Mouse (Mus musculus): ENCODE results near the gene Cbx6. TPM values are rescaled to one million over a fixed set of nuclear protein-coding genes. Genes with fewer than 3 reads are reported as not detected.

Gene Cbx6
- polyA plus RNA-seq, 1 experiment = 26.1 TPM

- Histone ChIP-seq H3K27me3 (ENCODE audit: control insufficient read depth, insufficient read depth, insufficient read length) (no peaks in the 10 kb centered on the region), H3K4me2 (ENCODE audit: low read depth) (no peak overlapping the region), H3ac (ENCODE audit: control insufficient read depth, insufficient read length) (no peak overlapping the region), H3K79me2 (ENCODE audit: control insufficient read depth, insufficient read depth) (no peaks in the 10 kb centered on the region), H3K4me3 (no peak overlapping the region), H3K36me3 (ENCODE audit: control insufficient read depth, insufficient read depth) (no peaks in the 10 kb centered on the region)
- TF ChIP-seq TCF3 (IDR thresholded peaks at IDR 0.05; ENCODE audit: insufficient read length, low read depth) = no peak
- no peak for TF ChIP-seq TCF12 (IDR thresholded peaks at IDR 0.05; ENCODE audit: insufficient read depth, poor library complexity, severe bottlenecking)
- TF ChIP-seq CEBPB (IDR thresholded peaks at IDR 0.05; ENCODE audit: insufficient read depth, poor library complexity, severe bottlenecking) = no peak
- no peak for TF ChIP-seq POLR2AphosphoS2 (IDR thresholded peaks at IDR 0.05; ENCODE audit: insufficient read length, low read depth)
- no peak for TF ChIP-seq POLR2A (IDR thresholded peaks at IDR 0.05; ENCODE audit: insufficient read length, low read depth)
- TF ChIP-seq MYOD1 (IDR thresholded peaks at IDR 0.05; ENCODE audit: control insufficient read depth in 1 of 3, insufficient read length in 2 of 3, low read depth in 2 of 3) = no peak
- TF ChIP-seq MAX (IDR thresholded peaks at IDR 0.05; ENCODE audit: low read depth) = no peak
- no peak for TF ChIP-seq E2F4 (IDR thresholded peaks at IDR 0.05; ENCODE audit: insufficient read depth)
- TF ChIP-seq SRF (IDR thresholded peaks at IDR 0.05; ENCODE audit: control insufficient read depth, insufficient read length, low read depth) = no peak
- TF ChIP-seq MYOG (IDR thresholded peaks at IDR 0.05; ENCODE audit: control insufficient read depth in 1 of 3, insufficient read depth in 1 of 3, insufficient read length in 2 of 3, low read depth in 2 of 3) = no peak
- TF ChIP-seq REST (IDR thresholded peaks at IDR 0.05; ENCODE audit: insufficient read depth, insufficient read length) = no peak
- TF ChIP-seq USF1 (IDR thresholded peaks at IDR 0.05; ENCODE audit: low read depth) = no peak
Observed at GRCm38 (mm10) chr15:79793076-79793475, 41.4 kb downstream of the Cbx6 start.

- Histone ChIP-seq H3K4me2 (ENCODE audit: low read depth) (no peak overlapping the region), H3K36me3 (ENCODE audit: control insufficient read depth, insufficient read depth) (no peaks in the 10 kb centered on the region), H3K27me3 (ENCODE audit: control insufficient read depth, insufficient read depth, insufficient read length) (no peaks in the 10 kb centered on the region), H3K4me3 (no peak overlapping the region), H3K79me2 (ENCODE audit: control insufficient read depth, insufficient read depth) (no peaks in the 10 kb centered on the region), H3ac (ENCODE audit: control insufficient read depth, insufficient read length) (no peak overlapping the region)
- TF ChIP-seq REST (IDR thresholded peaks at IDR 0.05; ENCODE audit: insufficient read depth, insufficient read length) = peak; percentile 2
- TF ChIP-seq POLR2AphosphoS2 (IDR thresholded peaks at IDR 0.05; ENCODE audit: insufficient read length, low read depth) = no peak
Observed at GRCm38 (mm10) chr15:79792455-79792854, 42.0 kb downstream of the Cbx6 start.

- no peaks in the 10 kb centered on the region for H3K79me2 ChIP-seq (ENCODE audit: control insufficient read depth, insufficient read depth)
- H3ac ChIP-seq (ENCODE audit: control insufficient read depth, insufficient read length) = no peak overlapping the region
- H3K27me3 ChIP-seq (ENCODE audit: control insufficient read depth, insufficient read depth, insufficient read length) = no peaks in the 10 kb centered on the region
- H3K4me3 ChIP-seq = no peak overlapping the region
- no peaks in the 10 kb centered on the region for H3K36me3 ChIP-seq (ENCODE audit: control insufficient read depth, insufficient read depth)
- TF ChIP-seq REST (IDR thresholded peaks at IDR 0.05; ENCODE audit: insufficient read depth, insufficient read length) (peak; percentile 99), TCF3 (IDR thresholded peaks at IDR 0.05; ENCODE audit: insufficient read length, low read depth) (no peak)
- H3K4me2 ChIP-seq (ENCODE audit: low read depth) = no peak overlapping the region
Observed at GRCm38 (mm10) chr15:79791502-79791901, 43.0 kb downstream of the Cbx6 start.

- H3K27me3 ChIP-seq (ENCODE audit: control insufficient read depth, insufficient read depth, insufficient read length) = no peaks in the 10 kb centered on the region
- H3ac ChIP-seq (ENCODE audit: control insufficient read depth, insufficient read length) = no peak overlapping the region
- H3K79me2 ChIP-seq (ENCODE audit: control insufficient read depth, insufficient read depth) = no peaks in the 10 kb centered on the region
- no peak overlapping the region for H3K4me2 ChIP-seq (ENCODE audit: low read depth)
- H3K36me3 ChIP-seq (ENCODE audit: control insufficient read depth, insufficient read depth) = no peaks in the 10 kb centered on the region
- TF ChIP-seq REST (IDR thresholded peaks at IDR 0.05; ENCODE audit: insufficient read depth, insufficient read length) = no peak
- TF ChIP-seq CEBPB (IDR thresholded peaks at IDR 0.05; ENCODE audit: insufficient read depth, poor library complexity, severe bottlenecking) = no peak
- no peak for TF ChIP-seq POLR2A (IDR thresholded peaks at IDR 0.05; ENCODE audit: insufficient read length, low read depth)
- no peak for TF ChIP-seq E2F4 (IDR thresholded peaks at IDR 0.05; ENCODE audit: insufficient read depth)
- no peak for TF ChIP-seq TCF12 (IDR thresholded peaks at IDR 0.05; ENCODE audit: insufficient read depth, poor library complexity, severe bottlenecking)
- TF ChIP-seq MAX (IDR thresholded peaks at IDR 0.05; ENCODE audit: low read depth) = no peak
- TF ChIP-seq USF1 (IDR thresholded peaks at IDR 0.05; ENCODE audit: low read depth) = no peak
- TF ChIP-seq TCF3 (IDR thresholded peaks at IDR 0.05; ENCODE audit: insufficient read length, low read depth) = no peak
- TF ChIP-seq POLR2AphosphoS2 (IDR thresholded peaks at IDR 0.05; ENCODE audit: insufficient read length, low read depth) = no peak
- no peak for TF ChIP-seq MYOG (IDR thresholded peaks at IDR 0.05; ENCODE audit: control insufficient read depth in 1 of 3, insufficient read depth in 1 of 3, insufficient read length in 2 of 3, low read depth in 2 of 3)
- no peak overlapping the region for H3K4me3 ChIP-seq
Observed at GRCm38 (mm10) chr15:79790905-79791304, 43.6 kb downstream of the Cbx6 start.

GRCm38 (mm10) chr15:79790111-79790510 lies 44.4 kb downstream of the Cbx6 start:
- no peaks in the 10 kb centered on the region for H3K36me3 ChIP-seq (ENCODE audit: control insufficient read depth, insufficient read depth)
- no peaks in the 10 kb centered on the region for H3K79me2 ChIP-seq (ENCODE audit: control insufficient read depth, insufficient read depth)
- no peak overlapping the region for H3ac ChIP-seq (ENCODE audit: control insufficient read depth, insufficient read length)
- H3K4me3 ChIP-seq = no peak overlapping the region
- TF ChIP-seq TCF3 (IDR thresholded peaks at IDR 0.05; ENCODE audit: insufficient read length, low read depth) (no peak), REST (IDR thresholded peaks at IDR 0.05; ENCODE audit: insufficient read depth, insufficient read length) (no peak), POLR2AphosphoS2 (IDR thresholded peaks at IDR 0.05; ENCODE audit: insufficient read length, low read depth) (no peak), MYOD1 (IDR thresholded peaks at IDR 0.05; ENCODE audit: control insufficient read depth in 1 of 3, insufficient read length in 2 of 3, low read depth in 2 of 3) (no peak), TCF12 (IDR thresholded peaks at IDR 0.05; ENCODE audit: insufficient read depth, poor library complexity, severe bottlenecking) (no peak), USF1 (IDR thresholded peaks at IDR 0.05; ENCODE audit: low read depth) (no peak), CEBPB (IDR thresholded peaks at IDR 0.05; ENCODE audit: insufficient read depth, poor library complexity, severe bottlenecking) (no peak), SRF (IDR thresholded peaks at IDR 0.05; ENCODE audit: control insufficient read depth, insufficient read length, low read depth) (no peak), MYOG (IDR thresholded peaks at IDR 0.05; ENCODE audit: control insufficient read depth in 1 of 3, insufficient read depth in 1 of 3, insufficient read length in 2 of 3, low read depth in 2 of 3) (no peak), POLR2A (IDR thresholded peaks at IDR 0.05; ENCODE audit: insufficient read length, low read depth) (no peak), E2F4 (IDR thresholded peaks at IDR 0.05; ENCODE audit: insufficient read depth) (no peak), MAX (IDR thresholded peaks at IDR 0.05; ENCODE audit: low read depth) (no peak)
- H3K27me3 ChIP-seq (ENCODE audit: control insufficient read depth, insufficient read depth, insufficient read length) = no peaks in the 10 kb centered on the region
- no peak overlapping the region for H3K4me2 ChIP-seq (ENCODE audit: low read depth)
